Mouse (Mus musculus): ENCODE measurements around the gene Alg13.
A peak's percentile ranks its signal among the peaks of the same experiment; 100 is the strongest.

Alg13 gene

DNA sequence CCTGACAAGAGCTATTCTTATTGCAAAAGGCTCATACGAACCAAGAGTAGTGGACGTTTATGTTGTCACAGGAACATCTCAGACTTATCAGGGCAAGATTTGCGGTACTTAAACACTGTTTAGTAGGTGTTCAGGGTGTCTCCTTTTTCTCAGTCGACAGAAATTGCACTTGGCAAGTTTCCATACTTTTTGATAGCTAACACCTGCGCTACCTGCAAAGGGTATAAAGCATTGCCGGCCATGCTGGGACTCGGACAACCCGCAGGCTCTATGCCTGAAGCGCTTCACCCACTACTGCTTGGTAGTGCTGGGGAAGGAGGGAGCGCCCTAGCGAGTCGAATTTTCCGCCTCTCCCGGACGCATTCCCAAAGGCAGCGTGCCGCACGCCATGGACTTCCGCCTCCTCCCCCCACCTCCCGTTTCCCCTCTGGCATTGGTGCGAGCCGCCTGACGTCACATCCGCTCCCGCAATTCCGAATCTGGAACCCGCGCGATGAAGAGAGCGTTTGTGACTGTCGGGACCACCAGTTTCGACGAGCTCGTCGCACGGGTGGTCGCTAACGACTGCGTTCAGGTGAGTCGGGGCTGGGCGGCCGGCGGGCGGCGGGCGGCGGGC lies at the start of gene Alg13:
Gene Alg13 (plus strand): TSS at position 257 of the 616 bp plus-strand sequence.
- peak; percentile 81 for DNase-seq

GRCm38 (mm10) chrX:144268606-144269005 lies 49.0 kb upstream of the Alg13 start:
- no peak for DNase-seq

DNA sequence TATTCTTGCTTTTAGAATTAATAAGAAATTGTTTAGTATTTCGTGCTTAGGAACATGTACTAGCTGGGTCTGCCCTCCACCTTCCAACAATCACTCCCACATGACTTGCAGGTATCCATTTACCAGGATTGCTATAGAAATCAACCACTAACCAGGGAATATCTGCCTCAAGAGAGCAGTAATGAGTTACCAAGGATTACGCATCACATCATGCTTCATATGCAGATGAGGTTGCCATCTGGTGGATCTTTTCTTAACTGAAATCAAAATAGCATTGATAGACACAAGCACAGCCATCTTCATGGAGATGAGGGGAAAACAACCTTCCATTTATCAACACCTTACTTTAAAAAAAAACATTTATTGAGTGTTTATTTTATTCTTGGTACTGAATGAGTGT lies 16.1 kb upstream of the Alg13 start:
- peak; percentile 6 for DNase-seq

GRCm38 (mm10) chrX:144305659-144306058 lies 11.9 kb upstream of the Alg13 start:
- no peak for DNase-seq

- no peak for DNase-seq
Measured at GRCm38 (mm10) chrX:144314041-144314440, 3.6 kb upstream of the Alg13 start.

DNA sequence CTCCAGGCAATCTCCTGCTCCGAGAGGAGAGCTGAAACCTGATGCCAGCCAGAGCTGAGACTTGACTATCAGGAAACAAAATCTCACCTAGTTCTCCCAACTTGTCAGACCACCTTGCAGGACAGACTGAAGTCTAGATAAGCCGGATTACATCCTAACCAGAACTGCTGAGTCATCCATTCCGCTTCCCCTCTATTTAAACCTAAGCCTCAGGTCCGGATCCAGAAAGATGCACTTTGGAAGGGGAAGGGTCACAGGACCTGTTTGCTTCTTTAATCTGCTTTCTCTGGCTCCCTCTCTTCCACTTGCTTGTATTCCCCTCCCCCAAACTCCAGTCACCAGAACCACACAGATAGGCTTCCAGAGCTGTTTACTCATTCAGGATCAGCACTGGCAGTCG lies 2.6 kb upstream of the Alg13 start:
- DNase-seq = no peak

GRCm38 (mm10) chrX:144316004-144316403 lies 1.6 kb upstream of the Alg13 start:
- DNase-seq = no peak

DNA sequence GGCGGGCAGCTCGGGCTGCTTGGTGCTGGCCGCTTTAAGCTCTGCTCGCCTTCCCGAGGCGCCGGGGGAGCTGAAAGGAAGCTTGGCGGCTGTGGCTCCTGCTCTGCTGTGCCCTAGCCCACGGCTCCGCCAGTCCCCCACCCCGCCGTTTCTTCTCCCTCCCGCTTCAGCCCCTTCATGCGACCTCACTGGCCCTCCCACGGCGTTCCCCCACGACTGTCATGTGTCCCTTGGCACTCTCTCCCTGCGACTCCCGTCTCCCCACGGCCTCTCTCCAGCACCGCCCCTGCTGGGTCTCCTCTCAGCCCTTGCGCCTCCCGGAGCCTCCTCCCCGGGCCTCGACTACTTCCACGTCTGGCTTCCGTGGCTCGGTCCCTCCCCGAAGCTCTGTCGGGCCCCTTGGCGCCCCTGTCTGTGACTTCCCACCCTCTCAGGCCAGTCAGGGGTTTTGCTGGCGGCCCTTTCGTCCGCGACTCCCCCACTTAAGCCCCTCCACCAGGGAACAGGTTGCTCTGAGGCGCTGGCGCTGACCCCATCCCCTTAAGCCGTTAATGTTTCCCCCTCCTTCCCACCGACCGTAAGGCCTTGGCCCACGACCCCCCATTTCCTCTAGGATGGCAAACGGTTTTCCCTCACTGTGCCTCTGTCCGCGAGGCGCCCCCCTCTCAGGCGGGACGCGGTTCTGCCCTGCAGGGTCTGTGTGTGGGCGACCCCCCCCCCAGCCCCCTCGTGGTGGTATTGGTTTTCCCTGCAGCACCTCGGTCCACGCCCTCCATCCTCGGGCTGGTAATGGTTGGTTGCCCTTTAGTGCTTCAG lies 768 bp downstream of the Alg13 start:
- no peak for DNase-seq

- DNase-seq = no peak
Measured at GRCm38 (mm10) chrX:144319366-144319765, 1.8 kb downstream of the Alg13 start.

DNA sequence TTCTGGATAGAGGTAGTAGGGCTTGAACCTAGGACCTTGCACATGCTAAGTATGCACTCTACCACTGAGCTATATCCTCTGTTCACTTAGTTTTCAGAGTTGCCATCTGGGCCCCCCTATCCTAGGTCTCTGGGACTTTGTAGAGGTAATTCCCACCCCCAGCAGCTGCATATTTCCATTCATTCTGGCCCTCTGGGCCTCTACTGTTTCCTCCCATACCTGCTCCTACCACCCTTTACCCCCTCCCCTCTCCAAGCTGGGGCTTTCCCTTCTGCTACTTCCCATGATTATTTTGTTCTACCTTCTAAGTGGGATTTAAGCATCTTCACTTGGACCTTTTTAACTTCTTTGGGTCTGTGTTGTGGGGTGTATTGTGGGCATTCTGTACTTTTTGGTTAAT lies 7.8 kb downstream of the Alg13 start:
- DNase-seq = no peak

- no peak for DNase-seq
Measured at GRCm38 (mm10) chrX:144335332-144336015, 17.9 kb downstream of the Alg13 start.

DNA sequence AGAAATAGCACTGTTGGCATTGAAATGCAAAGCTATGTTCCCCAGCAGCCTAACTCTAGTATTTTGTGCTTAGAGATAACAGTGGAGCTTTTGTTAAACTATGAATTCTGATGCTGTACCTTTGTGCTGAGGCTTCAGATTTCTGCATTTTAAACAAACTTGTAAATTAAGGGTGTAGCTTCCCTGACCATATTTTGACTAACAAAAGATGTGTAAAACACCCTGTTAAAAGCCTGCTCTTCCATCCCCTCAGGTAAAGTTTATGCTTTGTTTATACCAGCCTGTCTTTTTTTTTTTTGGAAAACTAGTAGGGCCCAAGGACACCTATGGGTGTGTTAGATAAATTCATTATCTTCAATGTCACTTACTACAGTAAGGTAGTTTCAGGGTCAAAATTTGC lies 20.3 kb downstream of the Alg13 start:
- no peak for DNase-seq

DNA sequence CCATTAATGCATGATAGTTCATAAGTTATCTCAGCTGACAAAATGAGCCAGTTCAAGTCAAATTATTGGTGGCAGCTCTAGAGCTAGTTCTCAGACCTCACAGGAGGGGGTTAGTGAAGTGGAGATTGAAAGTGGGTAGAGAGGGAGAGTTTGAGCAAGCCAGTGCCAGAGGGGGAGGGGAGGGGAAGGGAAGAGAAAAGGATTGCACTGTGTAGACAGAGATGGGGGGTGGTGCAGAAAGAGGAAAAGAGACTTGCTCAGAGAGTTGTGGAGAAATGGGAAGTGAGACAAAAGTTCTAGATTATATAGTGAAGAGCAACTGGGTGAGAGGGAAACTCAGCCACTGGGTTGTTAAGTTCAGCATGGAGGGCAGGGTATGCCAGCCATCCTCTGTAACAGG lies 20.8 kb downstream of the Alg13 start:
- no peak for DNase-seq

- no peak for DNase-seq
Measured at GRCm38 (mm10) chrX:144374196-144374595, 56.6 kb downstream of the Alg13 start.

DNA sequence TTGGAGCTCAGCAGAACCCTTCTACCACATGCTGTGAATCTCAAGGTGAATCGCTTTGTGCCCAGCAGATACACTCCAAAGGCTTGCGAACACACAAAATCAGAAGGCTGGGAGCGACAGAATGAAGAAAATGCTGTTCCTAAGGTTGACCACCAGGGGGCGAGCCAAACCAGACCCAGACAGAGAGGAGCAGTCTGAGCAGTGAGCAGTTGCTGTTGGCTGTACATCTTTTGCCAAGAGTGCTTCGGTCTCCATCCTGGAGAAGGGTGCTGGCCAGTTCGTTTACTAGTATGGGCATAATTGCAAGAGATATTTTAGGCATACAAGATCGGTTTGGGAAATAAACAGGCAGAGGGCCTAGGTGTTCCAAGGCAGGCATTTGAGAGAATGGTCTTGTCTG lies 85.9 kb downstream of the Alg13 start:
- DNase-seq = peak; percentile 28

DNA sequence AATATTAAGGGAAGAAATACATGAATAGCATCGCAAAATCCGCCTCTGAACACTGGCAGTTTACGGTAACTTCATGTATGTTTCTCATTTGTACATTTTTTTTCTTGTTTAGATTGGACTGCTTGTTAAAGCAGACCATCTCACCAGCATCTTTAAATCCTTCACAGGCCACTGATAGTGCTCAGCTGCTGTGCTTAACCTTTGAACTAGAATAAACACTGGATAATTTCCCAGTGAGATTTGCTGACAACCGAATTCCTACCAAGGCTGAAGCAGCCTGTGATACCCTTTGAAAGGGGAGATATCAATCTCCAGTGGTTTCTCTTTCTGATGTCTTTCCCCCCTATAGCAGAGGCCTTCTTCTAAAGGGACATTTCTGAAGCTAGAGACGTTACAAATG lies 90.4 kb downstream of the Alg13 start:
- DNase-seq = no peak

GRCm38 (mm10) chrX:144420259-144420658 lies 102.7 kb downstream of the Alg13 start:
- DNase-seq = no peak

DNA sequence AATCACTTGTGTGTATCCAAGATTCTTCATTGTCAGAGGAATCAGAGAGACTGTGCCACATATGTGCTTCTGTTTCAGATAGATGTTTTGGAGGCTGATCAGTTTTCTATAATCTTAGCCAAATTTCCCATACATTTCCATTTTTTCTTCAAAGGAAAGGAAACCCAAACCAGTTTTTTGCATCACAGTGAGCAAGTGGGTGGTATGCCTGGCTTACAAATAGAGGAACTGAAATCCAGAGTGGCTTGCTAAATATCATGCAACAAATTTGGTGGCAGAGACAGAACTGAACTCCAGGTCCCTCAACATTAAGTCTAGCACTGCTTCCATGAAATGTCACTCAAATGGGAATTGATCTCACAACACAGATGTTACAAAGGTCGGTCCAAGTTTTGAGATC lies 103.5 kb downstream of the Alg13 start:
- DNase-seq = no peak

- no peak for DNase-seq
Measured at GRCm38 (mm10) chrX:144423848-144424247, 106.2 kb downstream of the Alg13 start.
